Mouse (Mus musculus) mammary gland, adult 2 months (tissue): Measurements from ENCODE around the gene Ovca2. TPM values are rescaled to one million over a fixed set of nuclear protein-coding genes. Genes with fewer than 3 reads are reported as not detected.

ENCODE experiments used
- polyA plus RNA-seq: library from polyadenylated mRNA; depleted of rRNA; stranded (reverse); fragments of >200 nt; gene quantifications from 2 replicates; pipeline ENCODE4 v1.2.3, GENCODE M21; 2012; ENCODE audit warnings: low replicate concordance; rRNA removed

Gene Ovca2
- polyA plus RNA-seq, result 14.5 and 35.7 TPM in 2 replicates

DNA sequence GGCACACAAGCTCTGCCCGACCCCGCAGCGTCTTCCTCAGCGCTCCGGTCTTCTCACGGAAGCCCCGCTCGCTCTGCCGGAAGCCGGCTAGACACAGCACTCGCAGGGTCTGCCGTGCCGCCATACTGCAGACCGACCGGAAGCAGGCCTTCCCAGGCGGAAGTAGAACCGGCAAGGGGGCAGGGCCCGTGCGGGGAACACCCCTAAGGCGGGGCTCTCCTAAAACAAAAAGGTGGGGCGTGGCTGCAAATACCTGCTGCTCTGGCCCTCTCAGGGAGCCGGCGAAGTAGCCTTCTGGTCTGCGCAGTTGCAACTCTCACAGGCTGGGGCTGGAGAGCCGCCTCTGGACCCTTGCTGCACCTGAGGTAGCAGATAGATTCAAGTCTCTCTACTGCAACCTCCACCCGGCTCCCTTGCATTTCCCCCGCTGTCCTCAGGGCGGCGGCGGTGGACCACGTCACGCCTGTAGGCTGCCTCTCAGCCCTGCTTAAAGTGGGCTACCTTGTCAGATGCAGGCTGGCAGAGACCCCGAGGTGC is at the start of gene Ovca2:
Gene Ovca2, minus strand, starts transcription at position 164 of the 537 bp plus-strand sequence.

DNA sequence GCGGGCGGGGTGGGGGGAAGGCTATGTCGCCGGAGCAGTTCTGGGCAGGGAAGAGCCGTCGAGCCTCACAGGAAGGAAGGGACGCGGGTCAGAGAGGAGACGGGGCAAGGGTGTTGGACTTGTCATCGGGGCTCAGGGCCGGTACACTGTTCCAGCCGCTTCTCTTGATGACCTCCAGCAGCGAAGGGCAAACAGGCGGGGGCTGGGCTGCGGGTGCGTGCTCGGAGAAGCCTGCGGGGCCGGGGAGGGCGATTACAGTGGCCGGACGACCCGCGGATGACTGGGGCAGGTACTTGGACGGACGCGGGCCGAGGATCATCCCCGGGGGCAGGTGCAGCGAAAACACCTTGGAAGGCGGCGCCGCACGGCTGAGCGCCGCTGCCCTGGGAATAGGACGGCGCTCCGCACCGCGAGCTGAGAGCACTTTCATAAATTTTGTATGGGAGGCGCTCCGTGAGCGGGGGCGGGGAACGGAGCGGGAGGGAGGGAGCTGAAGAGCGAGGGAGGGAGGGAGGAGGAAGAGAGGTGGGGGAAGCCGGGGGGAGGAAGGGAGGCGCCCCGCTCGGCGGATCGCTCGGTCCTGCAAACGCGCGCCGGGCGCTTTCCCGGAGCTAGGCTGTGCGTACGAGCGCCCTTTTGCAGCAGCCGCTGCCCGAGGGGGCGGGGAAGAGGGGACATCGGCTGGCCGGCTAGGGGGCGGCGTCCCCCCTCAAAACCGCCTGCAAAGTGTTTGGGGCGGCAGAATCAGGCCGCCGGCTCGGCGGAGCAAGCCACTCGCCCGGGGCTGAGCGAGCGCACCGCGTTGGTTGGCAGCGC is 14.8 kb upstream of the Ovca2 start, which contains the start of gene Rtn4rl1:
Gene Rtn4rl1, plus strand, starts transcription at position 528 of the 816 bp plus-strand sequence.

DNA sequence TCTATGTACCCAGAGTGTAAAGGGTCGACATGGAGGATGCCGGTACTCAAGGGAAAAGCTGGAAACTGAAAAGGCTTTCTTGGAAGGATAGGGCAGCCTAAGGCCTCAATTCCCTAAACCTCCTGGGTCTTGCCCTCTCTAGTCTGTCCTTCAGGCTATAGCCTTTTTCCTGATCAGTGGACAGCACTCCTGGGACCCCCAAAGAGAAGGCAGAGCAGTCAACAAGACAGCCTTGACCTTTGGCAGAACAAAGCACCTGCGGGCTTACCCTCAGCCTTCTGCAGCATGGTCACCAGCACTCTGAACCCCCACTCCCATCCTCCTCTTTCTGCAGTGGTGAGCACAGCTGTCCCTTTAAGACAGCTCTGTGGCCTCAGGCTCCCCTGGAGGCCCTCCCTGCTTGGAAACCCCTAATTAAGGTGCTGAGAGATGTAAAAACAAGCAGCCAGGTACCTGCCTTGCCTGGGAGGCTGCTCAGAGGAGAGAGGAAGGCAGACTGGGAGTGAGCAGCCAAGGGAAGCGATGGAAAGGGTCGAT is 12.3 kb upstream of the Ovca2 start, which contains the start of gene Dph1:
Gene Dph1, minus strand, starts transcription at position 337 of the 537 bp plus-strand sequence.

DNA sequence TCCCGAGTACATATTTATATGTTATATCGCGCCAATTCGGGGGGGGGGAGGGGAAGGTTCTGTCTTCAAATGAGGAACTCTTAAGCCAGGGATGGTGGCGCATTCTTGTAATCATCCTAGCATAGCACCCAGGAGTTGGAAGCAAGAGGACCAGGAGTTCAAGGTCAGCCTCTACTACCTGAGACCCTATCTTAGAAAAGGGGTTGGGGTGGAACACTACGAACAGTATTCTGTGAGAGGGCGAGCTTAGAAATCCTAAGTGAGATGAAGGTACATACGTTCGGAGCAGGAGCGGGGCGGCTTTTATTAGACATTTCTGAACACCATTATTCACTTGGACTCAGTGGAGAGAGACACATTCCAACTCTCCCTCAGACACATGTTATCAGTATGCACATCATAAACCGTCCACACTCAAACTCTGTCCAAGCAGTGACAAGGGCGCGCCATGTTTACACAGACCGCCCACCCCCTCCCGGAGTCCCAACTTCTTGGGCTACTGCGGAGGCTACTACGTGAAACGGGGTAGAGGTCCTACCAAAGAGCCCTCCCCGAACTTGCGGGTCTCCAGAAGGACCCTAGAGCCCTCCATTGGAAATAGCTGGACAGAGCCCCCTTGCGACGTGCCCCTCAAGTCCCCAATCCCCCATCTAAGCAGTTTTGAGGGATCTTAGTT is 9.1 kb downstream of the Ovca2 start, which contains the start of gene Hic1:
Gene Hic1, minus strand, starts transcription at position 115 of the 676 bp plus-strand sequence.

Other genes with a start within 250 kb of the Ovca2 start
- gene Hic1, start 9.3 kb downstream of the Ovca2 start, polyA plus RNA-seq, result 24.5 and 47.7 TPM in 2 replicates
- gene Dph1, start 12.4 kb upstream of the Ovca2 start, polyA plus RNA-seq, result 39.7 and 50.6 TPM in 2 replicates
- 12.4 and 17.9 TPM in 2 replicates for gene Rtn4rl1, start 14.9 kb upstream of the Ovca2 start, polyA plus RNA-seq
- 15.8 and 22.2 TPM in 2 replicates for gene Rpa1, start 169.5 kb upstream of the Ovca2 start, polyA plus RNA-seq
- 5.0 and 5.2 TPM in 2 replicates for gene Smyd4, start 169.6 kb upstream of the Ovca2 start, polyA plus RNA-seq
- gene Serpinf1, start 243.9 kb upstream of the Ovca2 start, polyA plus RNA-seq, result 737 and 913 TPM in 2 replicates